Mouse (Mus musculus): ENCODE data around the gene Sparc. TPM values are rescaled to one million over a fixed set of nuclear protein-coding genes. Genes with fewer than 3 reads are reported as not detected.

The Sparc gene
- polyA plus RNA-seq, 1 experiment from 2014 or later: 2,158 TPM

DNA sequence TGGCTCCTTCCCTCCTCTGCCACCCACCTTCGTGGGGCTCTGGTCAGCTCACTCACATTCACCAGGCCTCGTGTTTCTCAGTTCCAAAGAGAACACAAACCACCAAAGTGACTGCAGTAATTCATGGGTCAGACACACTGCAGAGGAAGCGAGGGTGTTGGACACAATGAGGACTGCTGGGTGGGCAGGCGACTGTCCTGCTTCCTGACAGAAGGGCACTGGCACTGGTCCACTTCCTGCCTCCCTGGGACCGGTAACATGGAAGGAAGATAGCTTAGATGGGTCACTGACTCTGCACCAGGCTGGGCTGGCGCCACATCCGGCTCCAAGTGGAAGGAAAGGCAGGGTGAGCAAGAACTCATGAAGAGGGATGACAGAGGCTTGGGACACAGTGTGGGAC, 26.5 kb upstream of the Sparc start:
- Histone ChIP-seq H3K27ac (ENCODE audit: low read length) (peak overlapping the region; percentile 25; the same call in 1 of the 2 replicates), H3K4me1 (ENCODE audit: control insufficient read depth, insufficient read depth, low read length) (peaks cover 3% of the 10 kb centered on the region; the same call in 1 of the 2 replicates), H3K9me3 (replicated peaks; ENCODE audit: control insufficient read depth, low read length) (no peaks in the 10 kb centered on the region), H3K27me3 (ENCODE audit: control insufficient read depth, insufficient read depth, low read length) (no peaks in the 10 kb centered on the region), H3K4me3 (replicated peaks; ENCODE audit: low read length) (no peak overlapping the region), H3K9ac (ENCODE audit: low read length) (no peak overlapping the region), H3K36me3 (ENCODE audit: control insufficient read depth, insufficient read depth, low read length) (peaks cover 4% of the 10 kb centered on the region; the same call in 1 of the 2 replicates), H3K4me2 (ENCODE audit: low read depth, low read length) (no peak overlapping the region)
- ATAC-seq (ENCODE audit: insufficient read depth, low FRiP score): no peak
- WGBS: 76% methylated on average over 7 of the region's 7 CpGs

DNA sequence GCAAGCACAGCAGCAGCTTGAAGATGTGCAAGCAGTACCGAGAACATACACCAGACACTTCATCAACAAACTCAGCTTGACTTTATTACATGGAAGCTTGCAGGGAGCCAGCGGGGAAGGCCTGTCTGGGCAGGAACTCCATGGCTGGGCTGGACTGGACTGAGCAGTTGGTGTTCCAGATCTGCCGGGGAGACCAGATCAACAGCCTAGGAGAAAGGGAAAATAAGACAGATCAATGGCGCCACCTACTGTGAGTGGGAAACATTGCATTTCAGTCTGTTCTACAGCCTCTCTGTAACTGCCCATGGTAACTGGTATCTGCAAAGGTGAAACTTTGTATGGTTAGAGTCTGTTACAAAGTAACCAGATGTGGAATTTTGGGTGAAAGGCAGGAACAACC, 23.6 kb upstream of the Sparc start:
- Histone ChIP-seq H3K4me2 (ENCODE audit: low read depth, low read length) (no peak overlapping the region), H3K27ac (ENCODE audit: low read length) (peak overlapping the region; percentile 76), H3K4me1 (ENCODE audit: control insufficient read depth, insufficient read depth, low read length) (peaks cover 3% of the 10 kb centered on the region; the same call in 1 of the 2 replicates), H3K36me3 (ENCODE audit: control insufficient read depth, insufficient read depth, low read length) (peaks cover 4% of the 10 kb centered on the region; the same call in 1 of the 2 replicates), H3K4me3 (replicated peaks; ENCODE audit: low read length) (no peak overlapping the region), H3K27me3 (ENCODE audit: control insufficient read depth, insufficient read depth, low read length) (no peaks in the 10 kb centered on the region), H3K9me3 (replicated peaks; ENCODE audit: control insufficient read depth, low read length) (no peaks in the 10 kb centered on the region), H3K9ac (ENCODE audit: low read length) (no peak overlapping the region)
- peak; percentile 84 for ATAC-seq (ENCODE audit: insufficient read depth, low FRiP score)
- 12% methylated on average over 4 of the region's 4 CpGs for WGBS

DNA sequence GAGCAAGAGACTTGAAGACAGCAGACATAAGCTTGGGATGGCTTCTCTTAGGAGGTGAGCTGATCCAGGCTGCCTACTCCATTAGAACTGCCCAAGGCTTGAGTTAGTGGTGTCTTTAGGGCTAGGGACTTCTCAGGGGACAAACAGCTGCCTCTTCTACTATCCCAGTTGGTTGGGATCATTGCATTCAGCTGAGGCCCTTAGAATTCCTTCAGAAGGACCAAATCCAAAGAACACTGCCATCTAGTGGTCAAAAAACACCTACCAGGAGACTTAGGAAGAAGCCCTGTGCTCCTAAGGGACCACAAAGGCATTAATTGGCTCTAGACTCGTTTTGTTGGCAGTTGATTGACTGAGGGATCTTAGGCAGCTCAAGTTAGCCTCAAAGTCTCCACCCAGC, 21.8 kb upstream of the Sparc start:
- H3K4me2 ChIP-seq (ENCODE audit: low read depth, low read length): no peak overlapping the region
- 0 out of 2 replicates have a peak, but pooled peaks have one; percentile 30 for ATAC-seq (ENCODE audit: insufficient read depth, low FRiP score)
- peaks cover 4% of the 10 kb centered on the region; the same call in 1 of the 2 replicates for H3K36me3 ChIP-seq (ENCODE audit: control insufficient read depth, insufficient read depth, low read length)
- no peak overlapping the region for H3K9ac ChIP-seq (ENCODE audit: low read length)
- 0% methylated on average over 1 of the region's 1 CpGs for WGBS
- peaks cover 3% of the 10 kb centered on the region; the same call in 1 of the 2 replicates for H3K4me1 ChIP-seq (ENCODE audit: control insufficient read depth, insufficient read depth, low read length)
- no peaks in the 10 kb centered on the region for H3K9me3 ChIP-seq (replicated peaks; ENCODE audit: control insufficient read depth, low read length)
- H3K27me3 ChIP-seq (ENCODE audit: control insufficient read depth, insufficient read depth, low read length): no peaks in the 10 kb centered on the region
- 0 out of 2 replicates have a peak overlapping the region, but pooled peaks have one; percentile 9 for H3K27ac ChIP-seq (ENCODE audit: low read length)
- no peak overlapping the region for H3K4me3 ChIP-seq (replicated peaks; ENCODE audit: low read length)

DNA sequence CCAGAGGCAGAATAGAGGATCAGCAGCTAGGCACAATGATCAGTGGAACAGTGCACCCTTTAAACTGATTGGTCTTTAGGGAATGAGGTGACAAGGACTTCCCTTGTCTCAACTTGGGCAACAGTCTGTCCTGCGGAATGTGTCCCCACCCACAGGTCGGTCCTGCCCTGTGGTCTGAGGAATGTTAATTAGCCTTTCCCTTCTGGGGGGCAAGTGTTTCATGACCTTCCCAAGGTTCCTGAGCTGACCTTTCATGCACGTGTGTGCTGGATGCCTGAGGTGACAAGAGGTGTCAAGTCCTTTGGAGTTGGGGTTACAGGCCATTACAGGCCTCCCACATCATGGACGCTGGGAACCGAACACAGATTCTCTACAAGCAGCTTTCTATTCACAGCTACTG, 16.7 kb upstream of the Sparc start:
- no peak overlapping the region for H3K4me2 ChIP-seq (ENCODE audit: low read depth, low read length)
- no peaks in the 10 kb centered on the region for H3K27me3 ChIP-seq (ENCODE audit: control insufficient read depth, insufficient read depth, low read length)
- no peak for ATAC-seq (ENCODE audit: insufficient read depth, low FRiP score)
- H3K27ac ChIP-seq (ENCODE audit: low read length): no peak overlapping the region
- H3K4me3 ChIP-seq (replicated peaks; ENCODE audit: low read length): no peak overlapping the region
- H3K4me1 ChIP-seq (ENCODE audit: control insufficient read depth, insufficient read depth, low read length): no peaks in the 10 kb centered on the region
- 67% methylated on average over 5 of the region's 5 CpGs for WGBS
- H3K9me3 ChIP-seq (replicated peaks; ENCODE audit: control insufficient read depth, low read length): no peaks in the 10 kb centered on the region
- no peaks in the 10 kb centered on the region for H3K36me3 ChIP-seq (ENCODE audit: control insufficient read depth, insufficient read depth, low read length)
- H3K9ac ChIP-seq (ENCODE audit: low read length): no peak overlapping the region

DNA sequence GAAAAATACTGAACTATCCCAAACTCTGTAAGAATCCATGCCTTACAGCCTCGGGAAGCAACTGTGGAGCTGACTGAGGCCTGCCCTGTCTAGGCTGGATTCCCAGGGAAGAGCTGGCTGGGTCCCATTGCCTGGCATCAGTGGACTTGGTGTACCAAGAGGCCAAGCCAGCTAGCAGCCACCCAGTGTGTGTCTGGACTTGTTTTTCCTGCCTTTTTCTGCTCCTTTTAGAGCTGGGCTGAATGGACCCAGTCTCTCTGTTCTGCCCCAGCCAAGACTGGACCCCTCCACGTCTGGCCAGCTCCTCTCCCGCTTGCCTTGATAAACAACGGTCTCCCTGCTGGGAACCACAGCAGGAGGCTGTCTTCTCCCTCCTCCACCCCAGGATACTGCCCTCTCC, 15.0 kb upstream of the Sparc start:
- Histone ChIP-seq H3K9ac (ENCODE audit: low read length) (peak overlapping the region; percentile 22; the same call in 1 of the 2 replicates), H3K36me3 (ENCODE audit: control insufficient read depth, insufficient read depth, low read length) (no peaks in the 10 kb centered on the region), H3K27ac (ENCODE audit: low read length) (no peak overlapping the region), H3K4me2 (ENCODE audit: low read depth, low read length) (no peak overlapping the region), H3K27me3 (ENCODE audit: control insufficient read depth, insufficient read depth, low read length) (no peaks in the 10 kb centered on the region), H3K9me3 (replicated peaks; ENCODE audit: control insufficient read depth, low read length) (no peaks in the 10 kb centered on the region), H3K4me3 (replicated peaks; ENCODE audit: low read length) (no peak overlapping the region), H3K4me1 (ENCODE audit: control insufficient read depth, insufficient read depth, low read length) (0 out of 2 replicates have a peak, but pooled peaks cover 2% of the 10 kb centered on the region)
- no peak for ATAC-seq (ENCODE audit: insufficient read depth, low FRiP score)
- 40% methylated on average over 4 of the region's 4 CpGs for WGBS

DNA sequence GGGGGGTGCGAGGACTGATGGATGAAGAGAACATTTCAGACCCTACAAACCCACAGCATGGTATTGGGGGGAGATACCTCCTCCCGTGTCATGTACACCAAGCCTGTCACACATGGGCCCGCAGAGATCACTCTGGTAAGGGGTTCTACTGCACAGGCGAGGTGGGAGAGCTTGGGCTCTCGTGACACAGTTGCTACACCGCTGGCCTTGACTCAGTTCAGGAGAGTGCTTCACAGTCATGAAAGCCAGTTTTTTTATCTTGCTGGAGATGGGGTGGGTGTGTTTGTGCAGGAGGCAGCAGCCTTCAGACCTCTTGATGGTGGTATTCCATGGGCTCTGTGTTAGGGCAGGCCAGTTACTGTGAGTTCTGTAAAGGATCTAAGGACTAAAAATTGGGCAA, 13.1 kb upstream of the Sparc start:
- 82% methylated on average over 6 of the region's 6 CpGs for WGBS
- Histone ChIP-seq H3K9me3 (replicated peaks; ENCODE audit: control insufficient read depth, low read length) (no peaks in the 10 kb centered on the region), H3K36me3 (ENCODE audit: control insufficient read depth, insufficient read depth, low read length) (no peaks in the 10 kb centered on the region), H3K27ac (ENCODE audit: low read length) (no peak overlapping the region), H3K27me3 (ENCODE audit: control insufficient read depth, insufficient read depth, low read length) (no peaks in the 10 kb centered on the region), H3K4me3 (replicated peaks; ENCODE audit: low read length) (no peak overlapping the region), H3K4me1 (ENCODE audit: control insufficient read depth, insufficient read depth, low read length) (0 out of 2 replicates have a peak, but pooled peaks cover 3% of the 10 kb centered on the region), H3K9ac (ENCODE audit: low read length) (no peak overlapping the region), H3K4me2 (ENCODE audit: low read depth, low read length) (no peak overlapping the region)
- no peak for ATAC-seq (ENCODE audit: insufficient read depth, low FRiP score)

DNA sequence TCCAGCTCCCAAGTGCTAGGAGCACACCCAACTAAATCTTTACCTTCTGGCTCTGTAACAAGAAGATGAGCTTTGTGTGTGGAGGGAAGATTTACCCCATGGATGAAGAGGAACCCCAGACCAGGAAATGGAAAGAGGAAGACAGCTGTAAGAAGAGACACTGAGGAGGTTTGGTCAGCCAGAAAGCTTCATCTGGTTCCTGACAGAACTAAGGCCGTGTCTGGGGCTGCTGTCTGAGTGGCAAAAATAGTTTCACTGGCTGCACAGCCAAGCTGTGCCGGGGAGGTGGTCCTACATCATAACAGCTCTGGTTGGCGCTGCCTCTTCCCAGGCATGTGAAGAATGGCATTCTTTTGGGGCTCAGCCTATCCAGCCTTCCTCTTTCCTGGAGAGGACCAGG, 10.0 kb upstream of the Sparc start:
- Histone ChIP-seq H3K4me1 (ENCODE audit: control insufficient read depth, insufficient read depth, low read length) (peaks cover 10% of the 10 kb centered on the region), H3K4me3 (replicated peaks; ENCODE audit: low read length) (no peak overlapping the region), H3K9ac (ENCODE audit: low read length) (no peak overlapping the region), H3K9me3 (replicated peaks; ENCODE audit: control insufficient read depth, low read length) (no peaks in the 10 kb centered on the region), H3K36me3 (ENCODE audit: control insufficient read depth, insufficient read depth, low read length) (no peaks in the 10 kb centered on the region), H3K27ac (ENCODE audit: low read length) (peak overlapping the region; percentile 52), H3K4me2 (ENCODE audit: low read depth, low read length) (no peak overlapping the region), H3K27me3 (ENCODE audit: control insufficient read depth, insufficient read depth, low read length) (no peaks in the 10 kb centered on the region)
- 44% methylated on average over 3 of the region's 3 CpGs for WGBS
- ATAC-seq (ENCODE audit: insufficient read depth, low FRiP score): no peak

DNA sequence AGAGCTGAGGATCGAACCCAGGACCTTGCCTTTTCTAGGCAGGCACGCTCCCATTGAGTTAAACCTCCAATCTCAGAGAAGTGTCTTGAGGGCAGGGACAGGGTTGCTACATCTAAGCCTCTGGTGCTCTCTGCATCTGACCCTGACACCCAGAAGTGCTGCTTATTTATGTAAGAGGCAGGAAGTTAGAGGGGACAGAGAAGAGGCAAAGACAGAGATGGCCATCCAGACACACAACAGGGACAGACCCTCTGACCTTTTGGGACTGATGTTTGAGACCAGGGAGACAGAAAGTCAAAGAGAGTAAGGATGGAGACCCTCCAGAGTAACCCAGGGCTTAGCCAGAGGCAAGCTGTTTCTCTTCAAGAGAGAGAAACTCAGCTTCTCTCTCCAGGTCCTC, 7.0 kb upstream of the Sparc start:
- 91% methylated on average over 2 of the region's 2 CpGs for WGBS
- ATAC-seq (ENCODE audit: insufficient read depth, low FRiP score): no peak
- no peak overlapping the region for H3K4me3 ChIP-seq (replicated peaks; ENCODE audit: low read length)
- no peaks in the 10 kb centered on the region for H3K36me3 ChIP-seq (ENCODE audit: control insufficient read depth, insufficient read depth, low read length)
- no peaks in the 10 kb centered on the region for H3K9me3 ChIP-seq (replicated peaks; ENCODE audit: control insufficient read depth, low read length)
- H3K27me3 ChIP-seq (ENCODE audit: control insufficient read depth, insufficient read depth, low read length): no peaks in the 10 kb centered on the region
- H3K4me2 ChIP-seq (ENCODE audit: low read depth, low read length): no peak overlapping the region
- no peak overlapping the region for H3K9ac ChIP-seq (ENCODE audit: low read length)
- peaks cover 11% of the 10 kb centered on the region for H3K4me1 ChIP-seq (ENCODE audit: control insufficient read depth, insufficient read depth, low read length)
- no peak overlapping the region for H3K27ac ChIP-seq (ENCODE audit: low read length)

DNA sequence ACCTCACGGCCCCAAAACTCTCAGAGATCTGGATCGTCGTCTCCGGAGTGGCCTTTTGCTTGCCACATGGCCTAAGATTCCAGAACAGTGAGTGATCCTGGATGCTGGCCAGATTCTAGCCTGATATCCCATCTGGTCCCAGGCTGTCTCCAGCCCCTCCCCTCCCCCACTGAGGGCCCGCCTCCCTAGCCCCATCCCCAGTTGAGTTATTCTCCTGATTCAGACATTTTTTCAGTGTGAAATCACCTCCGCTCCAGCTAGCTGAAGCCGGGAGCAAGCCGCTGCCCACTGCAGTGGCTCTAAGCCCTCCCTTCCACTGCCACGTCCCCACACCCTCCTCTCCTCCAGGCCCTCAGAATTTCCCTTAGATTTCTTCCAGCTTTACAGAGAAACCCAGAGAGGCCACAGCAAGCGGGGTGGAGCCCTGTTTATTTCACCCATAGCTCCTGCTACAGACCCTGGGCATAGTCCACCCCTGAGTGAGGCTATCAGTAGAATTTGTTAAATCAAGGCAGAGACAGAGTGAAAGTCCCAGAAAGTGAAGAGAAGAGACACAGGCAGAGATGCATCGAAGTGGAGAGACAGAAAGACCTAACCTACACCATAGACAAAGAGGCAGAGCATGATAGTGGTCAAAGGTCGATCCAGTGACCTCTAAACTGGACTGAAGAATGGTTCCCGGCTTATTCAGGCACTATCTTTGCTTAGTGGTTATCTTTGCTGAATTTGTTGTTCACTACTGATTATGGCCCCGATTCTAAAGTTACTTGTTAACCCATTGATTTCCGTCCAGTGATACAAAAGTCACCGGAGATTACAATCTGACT, 5.4 kb upstream of the Sparc start:
- Histone ChIP-seq H3K4me1 (ENCODE audit: control insufficient read depth, insufficient read depth, low read length) (peaks cover 26% of the 10 kb centered on the region), H3K27ac (ENCODE audit: low read length) (peak overlapping the region; percentile 98), H3K9ac (ENCODE audit: low read length) (peak overlapping the region; percentile 64), H3K4me2 (ENCODE audit: low read depth, low read length) (0 out of 2 replicates have a peak overlapping the region, but pooled peaks have one; percentile 22), H3K36me3 (ENCODE audit: control insufficient read depth, insufficient read depth, low read length) (no peaks in the 10 kb centered on the region), H3K27me3 (ENCODE audit: control insufficient read depth, insufficient read depth, low read length) (no peaks in the 10 kb centered on the region), H3K9me3 (replicated peaks; ENCODE audit: control insufficient read depth, low read length) (no peaks in the 10 kb centered on the region), H3K4me3 (replicated peaks; ENCODE audit: low read length) (no peak overlapping the region)
- WGBS: 20% methylated on average over 16 of the region's 16 CpGs
- ATAC-seq (ENCODE audit: insufficient read depth, low FRiP score): peak; percentile 95

All from stomach, embryonic 16.5 days (tissue).